Mouse (Mus musculus): Measurements from ENCODE around the gene Sema3b.
A peak's percentile ranks its signal among the peaks of the same experiment; 100 is the strongest.

Sema3b gene

DNA sequence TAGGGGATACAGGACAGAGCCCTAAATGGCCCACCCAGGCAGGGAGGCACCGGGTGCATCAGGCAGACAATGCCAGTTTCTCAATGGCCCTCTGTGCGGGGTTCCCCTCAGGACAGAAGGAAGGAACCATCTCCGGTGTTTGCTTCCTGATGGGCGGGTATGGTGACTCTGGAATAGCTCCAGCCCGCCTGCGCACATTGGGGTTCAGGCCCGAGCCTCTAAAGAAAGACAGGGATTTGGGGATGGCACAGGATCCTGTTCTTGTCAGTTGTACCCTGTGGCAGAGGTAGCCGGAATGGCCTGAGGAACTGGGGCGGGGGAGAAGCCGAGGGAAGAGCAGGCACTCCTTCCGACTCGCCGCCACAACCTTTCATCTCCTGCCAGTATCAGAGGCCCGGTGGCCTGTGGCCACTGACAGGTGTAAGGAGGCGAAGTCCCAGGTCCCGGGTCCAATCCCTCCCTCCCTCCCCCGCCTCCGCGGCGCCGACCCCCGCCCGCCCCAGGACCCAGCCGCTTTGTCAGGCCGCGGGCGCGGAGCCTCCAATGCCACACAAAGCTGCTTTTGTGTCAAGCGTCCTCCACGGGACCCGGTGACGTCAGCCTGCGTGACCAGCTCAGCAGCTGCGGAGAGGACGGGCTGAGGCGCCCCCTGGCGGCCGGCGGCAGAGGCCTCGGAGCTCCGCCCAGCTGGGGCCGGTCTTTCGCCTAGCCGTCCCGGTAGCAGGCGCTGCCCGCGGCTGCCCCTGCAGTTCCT is 3.3 kb upstream of the Sema3b start:
- DNase-seq: peak; percentile 99

DNA sequence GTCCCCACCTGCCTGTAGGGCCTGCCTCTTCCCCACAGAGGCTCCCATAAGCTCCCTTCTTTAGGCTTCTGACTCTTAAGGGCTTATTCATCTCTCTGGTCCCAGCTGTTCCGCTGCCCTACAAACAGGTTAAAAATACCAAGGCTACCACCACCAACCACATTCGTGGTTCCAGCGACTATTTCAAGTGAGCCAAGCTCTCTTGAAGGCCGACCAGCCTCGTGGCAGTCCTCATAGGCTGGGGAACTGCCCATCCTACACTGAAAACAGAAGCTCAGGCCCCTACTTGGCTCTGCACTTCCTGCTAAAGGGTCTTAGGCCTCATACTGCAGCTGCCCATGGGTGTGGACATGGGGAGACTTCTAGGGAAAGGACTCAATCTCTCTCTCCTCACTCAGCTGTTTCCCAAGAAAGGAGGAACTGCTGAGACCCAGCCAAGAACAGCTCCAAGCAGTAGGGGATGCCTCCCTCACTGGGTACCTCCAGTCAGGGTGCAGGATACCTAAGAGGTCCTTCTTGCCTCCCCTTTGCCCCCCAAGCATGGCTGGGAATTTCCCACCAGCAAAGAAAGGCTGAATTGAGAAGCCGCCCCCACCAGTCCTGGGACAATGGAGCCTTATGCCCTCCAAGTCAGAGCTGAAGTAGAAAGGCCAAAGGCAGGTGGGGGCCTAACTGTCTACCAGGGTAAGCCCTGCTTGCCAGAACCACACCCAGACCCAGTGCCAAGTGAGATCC is 2.6 kb upstream of the Sema3b start:
- no peak for DNase-seq

DNA sequence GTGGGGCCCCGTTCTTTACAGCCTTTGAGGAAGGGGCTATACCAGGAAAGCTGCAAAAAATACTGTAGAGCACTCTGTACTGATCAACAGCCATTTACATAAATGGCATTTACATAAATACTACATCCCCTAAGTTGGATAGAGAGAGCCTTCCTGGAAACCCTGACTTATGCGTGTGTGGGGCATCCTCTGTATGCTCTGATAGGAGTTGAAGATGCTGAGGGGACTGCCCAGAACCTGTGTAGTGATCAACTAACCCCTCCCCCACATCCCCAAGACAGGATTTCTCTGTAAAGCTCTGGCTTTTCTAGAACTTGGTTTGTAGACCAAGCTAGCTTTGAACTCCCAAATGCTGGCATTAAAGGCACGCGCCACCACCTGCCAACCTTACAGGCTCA is 403 bp upstream of the Sema3b start:
- DNase-seq: no peak

GRCm38 (mm10) chr9:107607653-107608245 is 1.3 kb downstream of the Sema3b start:
- DNase-seq: no peak

- no peak for DNase-seq
Observed at GRCm38 (mm10) chr9:107607036-107607435, 2.0 kb downstream of the Sema3b start.

- no peak for DNase-seq
Observed at GRCm38 (mm10) chr9:107606591-107606990, 2.4 kb downstream of the Sema3b start.

GRCm38 (mm10) chr9:107605041-107605661 is 3.9 kb downstream of the Sema3b start:
- DNase-seq: no peak

GRCm38 (mm10) chr9:107603251-107603650 is 5.8 kb downstream of the Sema3b start:
- no peak for DNase-seq

GRCm38 (mm10) chr9:107602068-107602648 is 6.9 kb downstream of the Sema3b start:
- DNase-seq: peak; percentile 91

DNA sequence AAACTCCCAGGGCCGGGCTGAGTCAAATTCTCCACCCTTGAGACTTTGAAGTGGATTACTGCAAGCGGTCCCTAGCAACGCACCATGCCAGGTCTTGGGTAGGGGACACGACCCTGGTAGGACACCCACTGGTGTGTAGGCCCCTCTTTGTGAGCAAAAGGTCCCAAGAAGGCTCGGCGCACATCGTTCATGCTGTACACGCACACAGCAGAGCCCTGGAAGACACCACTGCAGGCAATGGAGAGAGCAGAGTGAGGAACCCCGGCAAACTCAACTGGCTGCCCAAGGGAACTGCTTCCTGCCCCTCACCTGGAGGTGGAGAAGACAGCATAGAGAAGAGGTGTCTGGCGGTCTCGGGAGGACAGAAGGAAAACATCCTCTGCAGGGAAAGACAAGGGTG is 7.8 kb downstream of the Sema3b start:
- DNase-seq: no peak

- DNase-seq: no peak
Observed at GRCm38 (mm10) chr9:107600745-107601144, 8.3 kb downstream of the Sema3b start.

DNA sequence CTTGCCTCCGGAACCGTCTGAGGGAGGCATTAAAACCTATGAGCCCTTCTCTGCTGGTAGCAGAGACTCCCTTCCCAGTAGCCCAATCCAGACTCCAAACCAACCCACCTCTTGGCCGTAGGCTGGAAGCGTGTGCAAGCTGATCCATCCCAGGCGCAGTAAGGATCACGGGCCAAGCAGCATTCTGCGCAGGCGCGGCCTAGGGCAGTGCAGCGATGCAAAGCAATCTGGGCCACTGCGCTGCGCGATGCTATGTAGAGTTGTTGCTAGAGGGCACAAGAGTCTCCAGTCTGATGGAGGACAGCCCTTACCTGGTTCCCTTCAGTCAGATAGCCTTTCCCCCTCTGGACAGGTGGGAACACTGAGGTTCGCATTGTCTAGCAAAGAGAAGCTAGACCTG is 9.2 kb downstream of the Sema3b start:
- DNase-seq: no peak

- no peak for DNase-seq
Observed at GRCm38 (mm10) chr9:107599433-107599832, 9.6 kb downstream of the Sema3b start.

DNA sequence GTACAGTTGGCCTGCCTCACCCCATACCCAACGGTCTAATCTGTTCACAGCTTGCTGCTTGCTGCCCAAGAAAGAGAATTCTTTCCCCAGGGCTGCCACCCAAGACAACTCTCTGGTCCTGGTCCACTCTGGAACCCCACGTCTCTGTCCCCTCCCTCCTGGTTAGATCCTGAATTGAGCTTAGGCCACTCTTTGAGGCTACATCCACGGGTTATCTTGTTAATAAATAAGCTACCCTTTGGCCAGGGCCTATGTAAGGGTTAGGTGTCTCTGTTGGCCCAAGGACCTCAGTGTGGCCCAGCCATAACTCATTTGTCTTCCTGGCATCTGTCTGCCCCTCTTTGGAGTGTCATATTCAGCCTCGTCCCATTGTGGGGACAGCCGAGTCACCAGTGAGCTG is 10.6 kb downstream of the Sema3b start:
- no peak for DNase-seq

GRCm38 (mm10) chr9:107596619-107597569 is 12.1 kb downstream of the Sema3b start:
- no peak for DNase-seq

- DNase-seq: no peak
Observed at GRCm38 (mm10) chr9:107594281-107595062, 14.6 kb downstream of the Sema3b start.

- no peak for DNase-seq
Observed at GRCm38 (mm10) chr9:107593101-107593976, 15.7 kb downstream of the Sema3b start.

DNA sequence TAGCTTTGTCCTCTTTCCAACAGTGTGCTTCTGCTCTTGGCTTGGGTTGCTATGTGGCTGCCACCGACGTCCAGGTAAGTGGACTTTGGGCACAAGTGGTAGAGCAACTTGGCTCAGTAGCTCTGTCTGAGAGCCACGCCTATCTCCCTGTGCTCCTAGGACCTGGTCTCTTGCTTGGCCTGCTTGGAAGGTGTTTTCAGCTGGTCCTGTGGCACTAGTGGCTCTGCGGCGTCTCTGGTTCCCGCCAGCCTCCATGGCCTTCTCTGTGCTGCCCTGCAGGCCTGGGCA is 18.3 kb downstream of the Sema3b start:
- no peak for DNase-seq

- DNase-seq: no peak
Observed at GRCm38 (mm10) chr9:107590058-107590772, 18.8 kb downstream of the Sema3b start.
